Mouse (Mus musculus): ENCODE results near the gene Olfr320. TPM values are rescaled to one million over a fixed set of nuclear protein-coding genes. Genes with fewer than 3 reads are reported as not detected.

The Olfr320 gene
- total RNA-seq, 2 experiments from 2014 or later: not detected

- intact Hi-C loops (cut with DNase I): no loop called here
- DNase-seq (ENCODE audit: extremely low spot score in 1 of 2, low spot score in 2 of 2): peak in 1 of 2 experiments; percentile 65
Measured at GRCm38 (mm10) chr11:58733372-58733771, 52.5 kb downstream of the Olfr320 start.

Other genes with a start within 250 kb of the Olfr320 start
- gene Gm12253, start 248.5 kb upstream of the Olfr320 start, total RNA-seq (2021): not detected
- not detected for gene Lypd9, start 228.2 kb upstream of the Olfr320 start, total RNA-seq (2021)
- not detected for gene Olfr30, start 218.8 kb upstream of the Olfr320 start, total RNA-seq (2021)
- not detected for gene Olfr332, start 188.5 kb upstream of the Olfr320 start, total RNA-seq (2021)
- not detected for gene Olfr331, start 178.5 kb upstream of the Olfr320 start, total RNA-seq (2021)
- not detected for gene Olfr330, start 146.3 kb upstream of the Olfr320 start, total RNA-seq (2021)
- gene Olfr329-ps, start 134.7 kb upstream of the Olfr320 start, total RNA-seq (2021): not detected
- under 1 TPM in 1 of 2 experiments, not detected in 1; 0.11 TPM for gene Olfr328, start 125.5 kb upstream of the Olfr320 start, total RNA-seq (2021)
- gene Olfr224, start 110.5 kb upstream of the Olfr320 start, total RNA-seq (2021): not detected
- not detected for gene Olfr325, start 103.4 kb upstream of the Olfr320 start, total RNA-seq (2021)
- gene Olfr324, start 86.0 kb upstream of the Olfr320 start, total RNA-seq (2021): not detected
- gene 2210407C18Rik, start 65.0 kb upstream of the Olfr320 start, total RNA-seq (2021): not detected
- gene Olfr323, start 50.6 kb upstream of the Olfr320 start, total RNA-seq (2021): not detected
- under 1 TPM in 1 of 2 experiments, not detected in 1; 0.20 TPM for gene Trim58, start 40.6 kb upstream of the Olfr320 start, total RNA-seq (2021)
- gene Olfr322, start 22.3 kb upstream of the Olfr320 start, total RNA-seq (2021): not detected
- gene Olfr319, start 18.1 kb downstream of the Olfr320 start, total RNA-seq (2021): not detected
- not detected for gene Olfr318, start 42.9 kb downstream of the Olfr320 start, total RNA-seq (2021)
- gene Olfr317, start 58.1 kb downstream of the Olfr320 start, total RNA-seq (2021): under 1 TPM; 0.20 to 0.30 TPM
- gene Olfr316, start 71.6 kb downstream of the Olfr320 start, total RNA-seq (2021): under 1 TPM; 0.24 to 0.28 TPM
- gene Olfr315, start 92.1 kb downstream of the Olfr320 start, total RNA-seq (2021): not detected
- gene Olfr314, start 101.9 kb downstream of the Olfr320 start, total RNA-seq (2021): not detected
- gene Fam183b, start 120.9 kb downstream of the Olfr320 start, total RNA-seq (2021): 1 to 10 TPM; 1.2 to 2.2 TPM
- not detected for gene Olfr313, start 133.9 kb downstream of the Olfr320 start, total RNA-seq (2021)
- not detected for gene Olfr312, start 148.1 kb downstream of the Olfr320 start, total RNA-seq (2021)
- gene Olfr311, start 158.2 kb downstream of the Olfr320 start, total RNA-seq (2021): not detected
- 10 to 100 TPM; 17.5 to 18.7 TPM for gene Gm12258, start 166.1 kb downstream of the Olfr320 start, total RNA-seq (2021)
- 10 to 100 TPM in 1 of 2 experiments, 1 to 10 TPM in 1; 8.8 to 11.0 TPM for gene 2810021J22Rik, start 186.1 kb downstream of the Olfr320 start, total RNA-seq (2021)
- 1 to 10 TPM; 9.5 to 9.6 TPM for gene Zfp39, start 223.1 kb downstream of the Olfr320 start, total RNA-seq (2021)
- under 1 TPM in 1 of 2 experiments, not detected in 1; 0.06 TPM for gene Btnl10, start 236.8 kb downstream of the Olfr320 start, total RNA-seq (2021)